In the genomic region with DNA sequence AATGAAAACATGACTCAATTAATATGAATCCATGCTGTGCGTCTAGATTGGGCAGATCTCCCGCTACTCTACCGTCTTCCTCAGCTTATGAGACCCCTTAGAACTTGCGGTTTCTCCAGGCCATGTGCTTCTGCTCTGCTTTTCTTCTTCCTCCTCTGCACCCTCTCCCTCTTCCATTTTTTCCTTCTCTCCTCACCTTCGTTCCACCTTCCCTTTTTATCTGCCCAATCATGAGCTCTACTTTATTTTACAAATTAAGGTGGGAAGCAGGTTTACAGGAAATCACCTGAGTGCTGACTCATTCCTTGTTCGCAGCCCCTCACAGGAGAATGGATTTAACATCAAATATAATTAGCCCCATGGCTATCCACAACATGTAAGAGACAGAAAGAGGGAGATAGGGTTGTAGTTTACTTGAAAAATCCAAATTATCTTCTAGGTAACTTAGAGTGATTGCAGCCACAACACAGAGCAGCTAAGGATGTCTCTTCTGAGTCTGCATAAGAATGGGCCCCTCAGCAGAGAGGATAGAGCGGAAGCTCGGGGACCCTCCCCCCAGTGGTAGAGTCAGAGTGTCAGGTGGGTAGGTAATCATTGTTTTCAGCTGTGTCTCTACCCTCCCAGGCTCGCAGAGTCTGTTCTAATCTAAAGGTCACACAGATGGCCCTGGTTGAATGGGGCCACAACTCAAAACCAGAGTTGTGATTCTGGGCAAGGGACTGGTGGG, we compare ENCODE assay signal across 14 mouse cellular contexts.
"Had no signal": no experiment of that assay in that cellular context is flagged by ENCODE, and none has a peak within 500 bp of the region (broad histone marks: within the 10 kb centered on the region; RNA-seq: fewer than 3 reads in every experiment).

No protein-coding gene starts in this region.

- H3K4me3 ChIP-seq: kidney, embryonic 15.5 days; limb, embryonic 12.5 days; limb, embryonic 15.5 days; liver, embryonic 15.5 days had no signal

- H3K27ac ChIP-seq: kidney, embryonic 15.5 days; limb, embryonic 12.5 days; limb, embryonic 15.5 days; liver, embryonic 15.5 days had no signal

- H3K9ac ChIP-seq: kidney, embryonic 15.5 days; limb, embryonic 12.5 days; limb, embryonic 15.5 days; liver, embryonic 15.5 days had no signal

- H3K9me3 ChIP-seq: kidney, embryonic 15.5 days; limb, embryonic 12.5 days; limb, embryonic 15.5 days; liver, embryonic 15.5 days had no signal

- H3K27me3 ChIP-seq: kidney, embryonic 15.5 days; limb, embryonic 12.5 days; limb, embryonic 15.5 days; liver, embryonic 15.5 days had no signal

- H3K36me3 ChIP-seq: limb, embryonic 15.5 days; liver, embryonic 15.5 days had no signal

- DNase-seq: kidney, postnatal 10 days; kidney, postnatal 36 days; left cerebral cortex, postnatal 4 days; lung, adult 2 months; lung, postnatal 14 days; lung, postnatal 4 days; midbrain, embryonic 14.5 days; thymus, adult 18-20 months; thymus, postnatal 36 days had no signal

- H3K4me1 ChIP-seq: kidney, embryonic 15.5 days; limb, embryonic 15.5 days; liver, embryonic 15.5 days had no signal

- H3K4me2 ChIP-seq: kidney, embryonic 15.5 days; limb, embryonic 12.5 days; limb, embryonic 15.5 days; liver, embryonic 15.5 days; midbrain, embryonic 11.5 days had no signal
